Mouse (Mus musculus) stomach, embryonic 15.5 days (tissue): ENCODE measurements at regions not wholly inside any gene's neighbourhood (a gene's known extent, or its start where the extent isn't known, plus 50 kb on each side); places are given as distances from the start of the nearest gene placed in this dataset.

Experiments used
- ATAC-seq: fragments of 200-750 bp; cut with Nextera tagmentation; 2 replicates; pipeline ENCODE4 v1.8.0; 2017; ENCODE audit warnings: low read depth, moderate number of reproducible peaks, moderate TSS enrichment; ENCODE audit not compliant: insufficient read depth, low FRiP score
- H3K27ac ChIP-seq: fragments of 300-500 bp; sonication (generic); 2 replicates; pipeline ENCODE4 v1.5.1; 2015; ENCODE audit warnings: mild to moderate bottlenecking, inconsistent platforms
- H3K27me3 ChIP-seq: fragments of 300-500 bp; sonication (generic); replicated peaks from 2 replicates; pipeline ENCODE4 v1.6.1; 2015; ENCODE audit warnings: inconsistent platforms
- H3K36me3 ChIP-seq: fragments of 300-500 bp; sonication (generic); 2 replicates; pipeline ENCODE4 v1.6.1; 2015; ENCODE audit warnings: inconsistent platforms
- H3K4me1 ChIP-seq: fragments of 300-500 bp; sonication (generic); 2 replicates; pipeline ENCODE4 v1.6.1; 2015; ENCODE audit warnings: inconsistent platforms
- H3K4me2 ChIP-seq: fragments of 300-500 bp; sonication (generic); 2 replicates; pipeline ENCODE4 v1.6.1; 2015; ENCODE audit warnings: mild to moderate bottlenecking, inconsistent platforms
- H3K4me3 ChIP-seq: fragments of 300-500 bp; sonication (generic); replicated peaks from 2 replicates; pipeline ENCODE4 v1.5.1; 2015; ENCODE audit warnings: inconsistent platforms
- H3K9ac ChIP-seq: fragments of 300-500 bp; sonication (generic); 2 replicates; pipeline ENCODE4 v1.6.1; 2015; ENCODE audit warnings: inconsistent platforms
- H3K9me3 ChIP-seq: fragments of 300-500 bp; sonication (generic); 2 replicates; pipeline ENCODE4 v1.6.1; 2016; ENCODE audit warnings: inconsistent platforms
- WGBS: fragments of 180-500 bp; shearing (Covaris S2); methylation state at CpG from one replicate; pipeline ENCODE4 v1.1.7; 2015; 5-methylcytosine and 5-hydroxymethylcytosine counted together

GRCm38 (mm10) chr9:122569511-122570455 lies 177.4 kb upstream of the Topaz1 start:
- Histone ChIP-seq H3K36me3 (no peaks in the 10 kb centered on the region), H3K4me2 (peak overlapping the region; percentile 82), H3K27ac (no peak overlapping the region), H3K9ac (no peak overlapping the region), H3K27me3 (peaks cover 74% of the 10 kb centered on the region), H3K4me1 (peaks cover 28% of the 10 kb centered on the region), H3K9me3 (no peaks in the 10 kb centered on the region), H3K4me3 (peak overlapping the region; percentile 38)
- 1% methylated on average over 48 of the region's 48 CpGs for WGBS
- no peak for ATAC-seq

- Histone ChIP-seq H3K4me2 (peak overlapping the region; percentile 94; the same call in 1 of the 2 replicates), H3K36me3 (no peaks in the 10 kb centered on the region), H3K4me1 (peaks cover 28% of the 10 kb centered on the region), H3K9ac (no peak overlapping the region), H3K27me3 (peaks cover 82% of the 10 kb centered on the region), H3K9me3 (no peaks in the 10 kb centered on the region), H3K4me3 (no peak overlapping the region), H3K27ac (no peak overlapping the region)
- WGBS, result 6% methylated on average over 10 of the region's 10 CpGs
- ATAC-seq, result no peak
Measured at GRCm38 (mm10) chr9:122571001-122571400, 176.1 kb upstream of the Topaz1 start.

- Histone ChIP-seq H3K4me3 (peak overlapping the region; percentile 50), H3K27ac (no peak overlapping the region), H3K36me3 (no peaks in the 10 kb centered on the region), H3K27me3 (peaks cover 82% of the 10 kb centered on the region), H3K4me2 (peak overlapping the region; percentile 94), H3K4me1 (peaks cover 28% of the 10 kb centered on the region), H3K9me3 (no peaks in the 10 kb centered on the region), H3K9ac (no peak overlapping the region)
- 2% methylated on average over 37 of the region's 37 CpGs for WGBS
- ATAC-seq, result no peak
Measured at GRCm38 (mm10) chr9:122571402-122572059, 175.6 kb upstream of the Topaz1 start.

- peak overlapping the region; percentile 94 for H3K4me2 ChIP-seq
- no peak overlapping the region for H3K27ac ChIP-seq
- under 1% methylated on average over 53 of the region's 68 CpGs for WGBS
- H3K4me1 ChIP-seq, result peaks cover 28% of the 10 kb centered on the region
- peak overlapping the region; percentile 25; the same call in 1 of the 2 replicates for H3K9ac ChIP-seq
- peak overlapping the region; percentile 50 for H3K4me3 ChIP-seq
- no peaks in the 10 kb centered on the region for H3K9me3 ChIP-seq
- peak; percentile 83 for ATAC-seq
- H3K27me3 ChIP-seq, result peaks cover 79% of the 10 kb centered on the region
- H3K36me3 ChIP-seq, result no peaks in the 10 kb centered on the region
Measured at GRCm38 (mm10) chr9:122572060-122572835, 174.9 kb upstream of the Topaz1 start.

- H3K4me3 ChIP-seq, result peak overlapping the region; percentile 50
- peaks cover 73% of the 10 kb centered on the region for H3K27me3 ChIP-seq
- no peaks in the 10 kb centered on the region for H3K36me3 ChIP-seq
- no peak overlapping the region for H3K27ac ChIP-seq
- 2% methylated on average over 13 of the region's 13 CpGs for WGBS
- 0 out of 2 replicates have a peak overlapping the region, but pooled peaks have one; percentile 25 for H3K9ac ChIP-seq
- no peak for ATAC-seq
- peaks cover 28% of the 10 kb centered on the region for H3K4me1 ChIP-seq
- peak overlapping the region; percentile 94 for H3K4me2 ChIP-seq
- no peaks in the 10 kb centered on the region for H3K9me3 ChIP-seq
Measured at GRCm38 (mm10) chr9:122572836-122573267, 174.3 kb upstream of the Topaz1 start.

GRCm38 (mm10) chr9:122585228-122585627 lies 161.9 kb upstream of the Topaz1 start:
- 70% methylated on average over 8 of the region's 8 CpGs for whole genome bisulfite sequencing
- ATAC-seq, result no peak

GRCm38 (mm10) chr9:122586421-122586820 lies 160.7 kb upstream of the Topaz1 start:
- no peak for ATAC-seq
- Histone ChIP-seq H3K4me1 (no peaks in the 10 kb centered on the region), H3K9ac (no peak overlapping the region), H3K9me3 (no peaks in the 10 kb centered on the region), H3K4me3 (no peak overlapping the region), H3K27me3 (no peaks in the 10 kb centered on the region), H3K36me3 (no peaks in the 10 kb centered on the region), H3K4me2 (no peak overlapping the region), H3K27ac (no peak overlapping the region)
- WGBS, result 69% methylated on average over 6 of the region's 6 CpGs

More at GRCm38 (mm10) chr9:122585228-122585627, 161.9 kb upstream of the Topaz1 start:
- Histone ChIP-seq H3K4me1 (no peaks in the 10 kb centered on the region), H3K27me3 (no peaks in the 10 kb centered on the region), H3K27ac (no peak overlapping the region), H3K4me3 (no peak overlapping the region), H3K9ac (no peak overlapping the region), H3K36me3 (no peaks in the 10 kb centered on the region), H3K9me3 (no peaks in the 10 kb centered on the region), H3K4me2 (no peak overlapping the region)

GRCm38 (mm10) chr9:122586986-122587385 lies 160.2 kb upstream of the Topaz1 start:
- no peaks in the 10 kb centered on the region for H3K4me1 ChIP-seq
- no peak overlapping the region for H3K4me3 ChIP-seq
- H3K9me3 ChIP-seq, result no peaks in the 10 kb centered on the region
- WGBS, result 54% methylated on average over 5 of the region's 5 CpGs
- H3K36me3 ChIP-seq, result no peaks in the 10 kb centered on the region
- ATAC-seq, result no peak
- H3K27me3 ChIP-seq, result no peaks in the 10 kb centered on the region
- H3K27ac ChIP-seq, result no peak overlapping the region
- no peak overlapping the region for H3K4me2 ChIP-seq
- H3K9ac ChIP-seq, result no peak overlapping the region

GRCm38 (mm10) chr9:122588246-122588645 lies 158.9 kb upstream of the Topaz1 start:
- no peak for ATAC-seq
- Histone ChIP-seq H3K4me1 (no peaks in the 10 kb centered on the region), H3K9ac (no peak overlapping the region), H3K4me2 (no peak overlapping the region), H3K27me3 (0 out of 2 replicates have a peak, but pooled peaks cover 4% of the 10 kb centered on the region), H3K36me3 (no peaks in the 10 kb centered on the region), H3K9me3 (no peaks in the 10 kb centered on the region), H3K4me3 (no peak overlapping the region), H3K27ac (no peak overlapping the region)
- WGBS, result 83% methylated on average over 8 of the region's 8 CpGs

- H3K9me3 ChIP-seq, result no peaks in the 10 kb centered on the region
- no peak for ATAC-seq
- no peak overlapping the region for H3K9ac ChIP-seq
- no peak overlapping the region for H3K27ac ChIP-seq
- peaks cover 20% of the 10 kb centered on the region for H3K27me3 ChIP-seq
- no peaks in the 10 kb centered on the region for H3K36me3 ChIP-seq
- no peaks in the 10 kb centered on the region for H3K4me1 ChIP-seq
- 24% methylated on average over 7 of the region's 7 CpGs for WGBS
- no peak overlapping the region for H3K4me2 ChIP-seq
- no peak overlapping the region for H3K4me3 ChIP-seq
Measured at GRCm38 (mm10) chr9:122592820-122593615, 154.1 kb upstream of the Topaz1 start.
